Comparison of ENCODE assay signal across 31 mouse cellular contexts in the genomic region with DNA sequence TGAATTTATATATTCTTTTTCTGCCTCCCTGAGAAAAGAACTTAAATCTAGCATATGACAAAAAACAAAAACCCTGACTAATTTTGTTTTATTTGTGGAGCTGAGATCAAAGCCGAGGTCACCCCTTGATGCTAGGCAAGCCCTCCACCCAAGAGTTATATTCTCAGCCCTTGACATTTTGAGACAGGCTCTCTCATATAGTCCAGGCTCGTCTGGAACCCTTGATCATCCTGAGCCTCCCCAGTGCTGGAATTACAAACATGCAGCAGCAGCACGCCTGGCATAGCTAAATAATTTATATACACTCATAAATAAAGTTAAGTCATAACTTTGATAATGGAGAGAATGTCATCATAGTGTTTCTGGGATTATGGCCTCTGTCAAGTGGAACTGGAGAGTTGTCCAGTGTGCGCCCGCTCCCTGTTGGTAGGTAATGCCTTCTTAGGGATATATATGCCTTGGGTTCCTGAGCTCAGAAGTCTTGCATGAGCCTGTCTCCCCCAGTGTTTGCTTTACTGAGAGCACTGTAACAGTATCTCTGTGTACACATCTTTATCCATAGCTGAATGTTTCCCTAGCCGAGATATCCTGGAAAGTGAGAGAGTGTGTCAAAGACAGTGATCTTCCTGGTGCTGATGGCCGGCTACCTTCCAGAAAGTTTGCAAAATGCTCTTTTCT. TPM values are rescaled to one million over a fixed set of nuclear protein-coding genes. Genes with fewer than 3 reads are reported as not detected.
DNase-seq lines count a peak whose midpoint lies in the region; ATAC-seq and TF ChIP-seq lines count a peak whose summit lies in the region.
"Had no signal": no experiment of that assay in that cellular context is flagged by ENCODE, and none has a peak within 500 bp of the region (broad histone marks: within the 10 kb centered on the region; RNA-seq: fewer than 3 reads in every experiment).

No protein-coding gene starts in this region.

- 38% methylated on average over 7 of the region's 7 CpGs for whole genome bisulfite sequencing in intestine, embryonic 14.5 days
- WGBS in intestine, postnatal 0 days, result 56% methylated on average over 7 of the region's 7 CpGs
- 44% methylated on average over 7 of the region's 7 CpGs for WGBS in intestine, embryonic 16.5 days
- 83% methylated on average over 7 of the region's 7 CpGs for WGBS in hindbrain, embryonic 14.5 days

- no peaks in the 10 kb centered on the region for H3K9me3 ChIP-seq in intestine, embryonic 14.5 days (ENCODE audit: control insufficient read depth, low read length)
- H3K9me3 ChIP-seq in intestine, postnatal 0 days (ENCODE audit: control insufficient read depth), result no peaks in the 10 kb centered on the region
- H3K9me3 ChIP-seq in intestine, embryonic 16.5 days (ENCODE audit: control insufficient read depth, low read length), result no peaks in the 10 kb centered on the region
- no peaks in the 10 kb centered on the region for H3K9me3 ChIP-seq in hindbrain, embryonic 14.5 days (ENCODE audit: control insufficient read depth, low read length)
- H3K9me3 ChIP-seq: embryonic facial prominence, embryonic 13.5 days; forebrain, embryonic 13.5 days; heart, embryonic 12.5 days; neural tube, embryonic 12.5 days had no signal

- H3K36me3 ChIP-seq in intestine, embryonic 14.5 days (ENCODE audit: control insufficient read depth, insufficient read depth, low read length), result no peaks in the 10 kb centered on the region
- no peaks in the 10 kb centered on the region for H3K36me3 ChIP-seq in intestine, postnatal 0 days (ENCODE audit: control insufficient read depth, insufficient read depth)
- H3K36me3 ChIP-seq in intestine, embryonic 16.5 days (ENCODE audit: control insufficient read depth, insufficient read depth, low read length), result no peaks in the 10 kb centered on the region
- no peaks in the 10 kb centered on the region for H3K36me3 ChIP-seq in hindbrain, embryonic 14.5 days (replicated peaks; ENCODE audit: control insufficient read depth, insufficient read depth)
- H3K36me3 ChIP-seq: embryonic facial prominence, embryonic 13.5 days; heart, embryonic 12.5 days; neural tube, embryonic 12.5 days had no signal

- intact Hi-C loops in gastrocnemius, adult 2 months (cut with DNase I), result no loop called here
- intact Hi-C loops in gastrocnemius, postnatal 14 days (cut with DNase I; ENCODE audit: low total_unique reads), result no loop called here

- no peak for TF ChIP-seq CTCF in gastrocnemius, adult 2 months (IDR thresholded peaks at IDR 0.05)
- no peak for TF ChIP-seq CTCF in intestine, postnatal 0 days (IDR thresholded peaks at IDR 0.05; ENCODE audit: low read depth)

- no peak overlapping the region for H3K4me2 ChIP-seq in intestine, embryonic 14.5 days (ENCODE audit: low read length)
- H3K4me2 ChIP-seq in intestine, postnatal 0 days (replicated peaks; ENCODE audit: low read depth), result no peak overlapping the region
- H3K4me2 ChIP-seq in intestine, embryonic 16.5 days (ENCODE audit: low read depth, low read length), result no peak overlapping the region
- no peak overlapping the region for H3K4me2 ChIP-seq in hindbrain, embryonic 14.5 days (replicated peaks)
- H3K4me2 ChIP-seq: embryonic facial prominence, embryonic 13.5 days; forebrain, embryonic 13.5 days; heart, embryonic 12.5 days; neural tube, embryonic 12.5 days had no signal

- peak overlapping the region; percentile 54 for H3K27ac ChIP-seq in gastrocnemius, adult 2 months
- H3K27ac ChIP-seq in intestine, embryonic 14.5 days (ENCODE audit: low read depth), result no peak overlapping the region
- H3K27ac ChIP-seq in intestine, postnatal 0 days (ENCODE audit: low read depth, low read length), result no peak overlapping the region
- H3K27ac ChIP-seq in intestine, embryonic 16.5 days (ENCODE audit: low read length), result 0 out of 2 replicates have a peak overlapping the region, but pooled peaks have one; percentile 11
- no peak overlapping the region for H3K27ac ChIP-seq in hindbrain, embryonic 14.5 days
- H3K27ac ChIP-seq: embryonic facial prominence, embryonic 13.5 days; forebrain, embryonic 13.5 days; neural tube, embryonic 12.5 days had no signal

- H3K4me3 ChIP-seq in gastrocnemius, adult 2 months, result no peak overlapping the region
- no peak overlapping the region for H3K4me3 ChIP-seq in intestine, embryonic 14.5 days (ENCODE audit: low read depth, low read length)
- no peak overlapping the region for H3K4me3 ChIP-seq in intestine, postnatal 0 days (ENCODE audit: low read depth, low read length)
- no peak overlapping the region for H3K4me3 ChIP-seq in intestine, embryonic 16.5 days (ENCODE audit: low read length)
- no peak overlapping the region for H3K4me3 ChIP-seq in hindbrain, embryonic 14.5 days (replicated peaks; ENCODE audit: low read length)
- H3K4me3 ChIP-seq: embryonic facial prominence, embryonic 13.5 days; forebrain, embryonic 13.5 days; heart, embryonic 12.5 days; neural tube, embryonic 12.5 days had no signal

- ATAC-seq in intestine, embryonic 14.5 days (replicated peaks; ENCODE audit: low FRiP score, low TSS enrichment, low read depth), result peak; percentile 57; the same call in 1 of the 2 replicates
- ATAC-seq in intestine, postnatal 0 days, result no peak
- ATAC-seq in intestine, embryonic 16.5 days, result no peak
- ATAC-seq in hindbrain, embryonic 14.5 days (ENCODE audit: low FRiP score), result no peak
- ATAC-seq: forebrain, embryonic 13.5 days had no signal

- H3K4me1 ChIP-seq in intestine, embryonic 14.5 days (replicated peaks; ENCODE audit: control insufficient read depth, insufficient read depth, low read length), result peaks cover 13% of the 10 kb centered on the region; the same call in 1 of the 2 replicates
- no peaks in the 10 kb centered on the region for H3K4me1 ChIP-seq in intestine, postnatal 0 days (replicated peaks; ENCODE audit: control insufficient read depth, insufficient read depth, low read length)
- no peaks in the 10 kb centered on the region for H3K4me1 ChIP-seq in intestine, embryonic 16.5 days (ENCODE audit: control insufficient read depth, insufficient read depth, low read length)
- H3K4me1 ChIP-seq in hindbrain, embryonic 14.5 days (replicated peaks; ENCODE audit: control insufficient read depth, insufficient read depth, low read length), result no peaks in the 10 kb centered on the region

- DNase-seq in gastrocnemius, adult 2 months, result no peak
- no peak for DNase-seq in gastrocnemius, postnatal 14 days
- DNase-seq in intestine, embryonic 14.5 days (ENCODE audit: low spot score), result no peak
- DNase-seq in NIH3T3 (ENCODE audit: low read depth), result peak; percentile 41
- no peak for DNase-seq in hindbrain, embryonic 14.5 days (ENCODE audit: low spot score)
- DNase-seq in kidney, adult 8-10 months, result no peak
- DNase-seq: B cell, adult 2 months; cerebellum, adult 11-12 months; cerebellum, postnatal 14 days; kidney, adult 9 months; kidney, postnatal 14 days; layer of hippocampus, postnatal 36 days; lung, postnatal 4 days; midbrain, embryonic 14.5 days; right cerebral cortex, postnatal 25 days; spleen, adult 18-20 months had no signal

- H3K27me3 ChIP-seq in intestine, embryonic 14.5 days (replicated peaks; ENCODE audit: control insufficient read depth, insufficient read depth, low read length), result no peaks in the 10 kb centered on the region
- H3K27me3 ChIP-seq in intestine, postnatal 0 days (replicated peaks; ENCODE audit: control insufficient read depth, insufficient read depth, low read length), result no peaks in the 10 kb centered on the region
- H3K27me3 ChIP-seq in intestine, embryonic 16.5 days (replicated peaks; ENCODE audit: control insufficient read depth, insufficient read depth, low read length), result no peaks in the 10 kb centered on the region
- H3K27me3 ChIP-seq in hindbrain, embryonic 14.5 days (ENCODE audit: control insufficient read depth, insufficient read depth, low read length), result no peaks in the 10 kb centered on the region
- H3K27me3 ChIP-seq: CH12.LX; embryonic facial prominence, embryonic 13.5 days; forebrain, embryonic 13.5 days; heart, embryonic 12.5 days; neural tube, embryonic 12.5 days had no signal

- no peak overlapping the region for H3K9ac ChIP-seq in intestine, embryonic 14.5 days (ENCODE audit: low read length)
- no peak overlapping the region for H3K9ac ChIP-seq in intestine, postnatal 0 days (ENCODE audit: low read depth, low read length)
- H3K9ac ChIP-seq in intestine, embryonic 16.5 days (ENCODE audit: low read depth, low read length), result no peak overlapping the region
- no peak overlapping the region for H3K9ac ChIP-seq in hindbrain, embryonic 14.5 days
- H3K9ac ChIP-seq: embryonic facial prominence, embryonic 13.5 days; forebrain, embryonic 13.5 days; heart, embryonic 12.5 days; neural tube, embryonic 12.5 days had no signal

RNA-seq across cellular contexts. Expression of a gene that starts 12.8 kb away (rescaled TPM):
- total RNA-seq in gastrocnemius, adult 2 months (2021), result 10 to 100 TPM; 36.1 to 77.7 TPM
- total RNA-seq in gastrocnemius, postnatal 14 days (2021), result 10 to 100 TPM; 25.2 to 38.1 TPM
- polyA plus RNA-seq in intestine, embryonic 14.5 days (2014; fragmentation: Nextera tagmentation; extraction: Ambion mirVana), result 1.9 and 2.2 TPM in 2 replicates
- 0.69 and 0.82 TPM in 2 replicates for polyA plus RNA-seq in intestine, postnatal 0 days (2015; fragmentation: Nextera tagmentation; extraction: Ambion mirVana)
- polyA plus RNA-seq in intestine, embryonic 16.5 days (2015; fragmentation: Nextera tagmentation; extraction: Ambion mirVana), result 0.91 and 1.0 TPM in 2 replicates
- 17.3 and 19.3 TPM in 2 replicates for polyA plus RNA-seq in hindbrain, embryonic 14.5 days (2014; fragmentation: Nextera tagmentation; extraction: Ambion mirVana)

RNA-seq across cellular contexts. Expression of a gene that starts 27.9 kb away (rescaled TPM):
- 10 to 100 TPM; 16.7 to 32.1 TPM for total RNA-seq in gastrocnemius, adult 2 months (2021)
- 10 to 100 TPM; 12.2 to 18.4 TPM for total RNA-seq in gastrocnemius, postnatal 14 days (2021)
- polyA plus RNA-seq in intestine, embryonic 14.5 days (2014; fragmentation: Nextera tagmentation; extraction: Ambion mirVana), result not detected in 2 replicates
- polyA plus RNA-seq in intestine, postnatal 0 days (2015; fragmentation: Nextera tagmentation; extraction: Ambion mirVana), result not detected in 2 replicates
- polyA plus RNA-seq in intestine, embryonic 16.5 days (2015; fragmentation: Nextera tagmentation; extraction: Ambion mirVana), result not detected in 2 replicates
- polyA plus RNA-seq in hindbrain, embryonic 14.5 days (2014; fragmentation: Nextera tagmentation; extraction: Ambion mirVana), result 0.80 TPM in 1 of 2 replicates, not detected in the other
- total RNA-seq: G1E; megakaryocyte-erythroid progenitor cell, adult 5-6 weeks had no signal
- polyA plus RNA-seq: embryonic facial prominence, embryonic 13.5 days; forebrain, embryonic 13.5 days; G1E; gonadal fat pad, adult 2 months; heart, embryonic 12.5 days; hindbrain, embryonic 11.5 days; limb, embryonic 11.5 days; liver, adult 2 months; liver, embryonic 16.5 days; neural tube, embryonic 12.5 days; thymus, postnatal 0 days had no signal

Comparison
In these comparisons a context has a peak if more than half of its experiments do, and no peak if none do; other contexts are left out.
1. H3K27ac ChIP-seq: peak in gastrocnemius, adult 2 months (single experiment) and intestine, embryonic 16.5 days (single experiment); none in intestine, embryonic 14.5 days (single experiment), intestine, postnatal 0 days (single experiment) and hindbrain, embryonic 14.5 days (single experiment).